Mouse (Mus musculus) forebrain, embryonic 11.5 days (tissue): Measurements from ENCODE around the gene Hmgb2. TPM values are rescaled to one million over a fixed set of nuclear protein-coding genes. Genes with fewer than 3 reads are reported as not detected.
A peak's percentile ranks its signal among the peaks of the same experiment; 100 is the strongest.

Experiments used
- ATAC-seq: fragments of 200-750 bp; cut with Nextera tagmentation; replicated peaks from 2 replicates; pipeline ENCODE4 v1.8.0; 2017; ENCODE audit warnings: moderate TSS enrichment; ENCODE audit not compliant: low FRiP score
- DNase-seq: peaks from one replicate; pipeline ENCODE4 v3.0.0-alpha.2; 2017; ENCODE audit warnings: low spot score
- H3K27ac ChIP-seq: fragments of 300-500 bp; sonication (generic); 2 replicates; pipeline ENCODE4 v1.5.1; 2014; ENCODE audit warnings: low read depth, low read length
- H3K27me3 ChIP-seq: fragments of 300-500 bp; sonication (generic); 2 replicates; pipeline ENCODE4 v1.6.1; 2014; ENCODE audit warnings: mild to moderate bottlenecking, low read length, mixed read lengths; ENCODE audit not compliant: control insufficient read depth, insufficient read depth
- H3K36me3 ChIP-seq: fragments of 300-500 bp; sonication (generic); 2 replicates; pipeline ENCODE4 v1.6.1; 2014; ENCODE audit warnings: mild to moderate bottlenecking, low read length, moderate library complexity, mixed read lengths; ENCODE audit not compliant: control insufficient read depth, insufficient read depth
- H3K4me1 ChIP-seq: fragments of 300-500 bp; sonication (generic); replicated peaks from 2 replicates; pipeline ENCODE4 v1.6.1; 2014; ENCODE audit warnings: low read length, mixed read lengths; ENCODE audit not compliant: control insufficient read depth, insufficient read depth
- H3K4me2 ChIP-seq: fragments of 300-500 bp; sonication (generic); 2 replicates; pipeline ENCODE4 v1.6.1; 2014; ENCODE audit warnings: low read depth, mild to moderate bottlenecking, low read length, moderate library complexity, mixed read lengths; ENCODE audit not compliant: severe bottlenecking
- H3K4me3 ChIP-seq: fragments of 300-500 bp; sonication (generic); 2 replicates; pipeline ENCODE4 v1.5.1; 2014; ENCODE audit warnings: low read depth, low read length
- H3K9ac ChIP-seq: fragments of 300-500 bp; sonication (generic); 2 replicates; pipeline ENCODE4 v1.6.1; 2014; ENCODE audit warnings: low read length
- H3K9me3 ChIP-seq: fragments of 300-500 bp; sonication (generic); 2 replicates; pipeline ENCODE4 v1.6.1; 2016; ENCODE audit warnings: low read length, mixed read lengths; ENCODE audit not compliant: control insufficient read depth
- WGBS: fragments of 180-500 bp; shearing (Covaris S2); extraction: QIAGEN DNeasy Blood & Tissue Kit; methylation state at CpG from one replicate; pipeline ENCODE4 v1.1.7; 2014; 5-methylcytosine and 5-hydroxymethylcytosine counted together
- polyA plus RNA-seq: library from polyadenylated mRNA; unstranded; fragments of >200 nt; fragmentation: Nextera tagmentation; extraction: Ambion mirVana; gene quantifications from 2 replicates; pipeline ENCODE4 v1.2.1, GENCODE M21; 2014

Hmgb2 gene
- polyA plus RNA-seq, 1 experiment from 2014 or later, result 749 TPM

DNA sequence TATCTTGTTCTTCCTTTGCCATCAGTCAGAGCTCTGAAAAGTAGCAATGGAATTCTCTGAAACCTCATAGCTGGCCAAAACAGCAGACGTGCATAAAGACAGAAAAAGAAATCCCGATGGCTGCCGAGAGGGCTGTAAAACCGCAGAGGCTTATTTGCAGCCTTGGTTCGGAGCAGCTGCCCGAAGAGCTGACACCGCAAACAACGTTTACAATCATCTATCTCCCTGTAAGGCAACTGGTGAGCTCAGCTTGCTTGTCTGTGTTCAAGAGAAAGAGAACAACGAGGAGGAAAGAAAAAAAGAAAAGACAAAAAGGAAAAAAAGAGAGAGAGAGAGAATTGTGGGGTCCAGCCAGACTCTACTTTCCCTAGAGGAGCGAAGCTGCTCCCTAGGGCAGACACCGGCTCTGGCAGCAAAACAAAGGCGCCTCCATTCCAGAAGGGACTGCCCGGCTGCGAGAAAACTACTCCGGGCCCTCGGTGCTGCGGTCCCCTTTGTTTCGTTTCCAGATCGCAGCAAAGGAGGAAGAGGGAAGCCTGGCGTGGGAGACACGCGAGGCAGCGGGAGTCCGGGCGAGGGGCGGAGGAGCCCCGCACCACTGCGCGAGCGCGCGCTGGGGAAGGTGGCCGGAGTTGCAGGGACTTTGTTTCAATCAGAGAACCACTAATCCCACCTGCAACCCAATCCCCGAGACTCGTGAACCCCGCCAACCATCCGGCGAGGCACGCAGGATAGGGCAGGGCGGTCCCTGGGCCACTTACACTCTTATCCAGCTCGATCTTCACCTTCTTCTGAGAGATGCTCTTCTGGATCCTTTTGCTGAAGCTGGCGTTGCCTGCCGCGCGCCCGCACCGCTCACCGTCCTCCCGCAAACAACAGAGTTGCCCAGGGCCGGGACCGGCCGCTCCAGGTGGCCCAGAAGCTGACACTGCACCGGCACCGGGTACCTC is 24.9 kb upstream of the Hmgb2 start:
- H3K4me3 ChIP-seq, result peak overlapping the region; percentile 93
- H3K36me3 ChIP-seq, result peaks cover 4% of the 10 kb centered on the region
- H3K9me3 ChIP-seq, result no peaks in the 10 kb centered on the region
- WGBS, result under 1% methylated on average over 54 of the region's 54 CpGs
- no peaks in the 10 kb centered on the region for H3K27me3 ChIP-seq
- H3K4me1 ChIP-seq, result no peaks in the 10 kb centered on the region
- peak overlapping the region; percentile 92 for H3K27ac ChIP-seq
- H3K9ac ChIP-seq, result peak overlapping the region; percentile 92
- DNase-seq, result peak; percentile 84
- ATAC-seq, result peak; percentile 69
- H3K4me2 ChIP-seq, result peak overlapping the region; percentile 54

DNA sequence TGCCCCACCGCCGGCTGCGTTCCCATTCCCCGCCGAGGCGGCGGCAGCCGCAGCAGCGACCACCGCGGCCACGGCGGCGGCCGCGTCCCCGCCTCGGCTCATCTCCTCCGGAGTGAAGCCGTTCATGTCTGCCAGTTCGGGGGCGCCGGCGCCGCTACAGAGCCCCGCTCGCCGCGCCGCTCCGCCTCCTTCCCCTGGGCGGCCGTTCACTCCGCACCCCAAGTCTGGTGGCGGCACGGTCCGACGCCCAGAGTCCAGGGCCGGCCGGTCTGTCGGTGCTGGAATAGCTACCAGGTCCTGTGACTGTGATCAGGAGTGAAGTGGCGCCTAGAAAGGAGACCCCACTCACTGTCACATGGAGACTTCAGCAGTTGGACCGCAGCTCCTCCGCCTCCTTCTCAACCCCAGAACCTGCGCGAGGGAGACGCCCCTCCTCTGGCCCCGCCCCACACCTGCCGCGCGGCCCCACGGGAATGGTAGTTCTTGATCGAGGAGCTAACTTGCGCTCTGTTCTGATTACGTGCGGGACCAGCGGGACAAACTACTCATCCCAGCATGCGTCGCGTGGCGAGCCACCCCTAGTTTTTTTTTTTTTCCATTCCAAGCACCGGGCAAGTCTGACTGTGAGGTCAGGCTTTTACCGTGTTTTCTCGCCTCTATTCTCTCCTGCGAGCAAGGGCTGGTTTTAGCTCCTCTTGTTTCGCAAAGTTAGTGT is 24.1 kb upstream of the Hmgb2 start, which contains the start of gene Sap30:
Sap30 (minus strand) TSS at position 420 of the 715 bp plus-strand sequence.
- WGBS, result 1% methylated on average over 64 of the region's 66 CpGs
- H3K4me3 ChIP-seq, result peak within 1 kb of the TSS; percentile 93

DNA sequence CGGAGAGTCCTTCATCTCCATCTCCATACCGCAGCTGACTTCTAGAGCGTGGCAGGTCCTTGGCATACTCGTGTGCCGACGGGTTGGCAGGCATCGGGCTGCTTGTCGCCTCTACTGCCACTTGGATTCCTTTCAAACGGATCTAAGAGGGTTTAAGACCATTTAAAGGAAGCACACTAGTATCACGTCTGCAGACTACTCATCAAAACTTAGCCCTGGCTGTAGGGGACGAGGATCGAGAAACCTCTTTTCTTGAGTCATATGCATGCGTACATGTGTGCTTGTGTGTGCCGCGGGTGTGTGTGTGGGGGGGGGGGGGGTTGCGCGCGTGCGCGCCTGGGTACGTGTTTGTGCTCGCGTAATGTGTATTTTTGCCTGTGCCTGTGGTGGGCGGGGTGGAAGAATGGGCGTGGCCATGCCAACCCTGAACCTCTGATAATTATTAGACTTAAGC is 23.4 kb upstream of the Hmgb2 start:
- Histone ChIP-seq H3K4me2 (peak overlapping the region; percentile 81), H3K36me3 (no peaks in the 10 kb centered on the region), H3K27me3 (no peaks in the 10 kb centered on the region), H3K4me3 (peak overlapping the region; percentile 93), H3K9ac (peak overlapping the region; percentile 72), H3K27ac (peak overlapping the region; percentile 70), H3K9me3 (no peaks in the 10 kb centered on the region), H3K4me1 (no peaks in the 10 kb centered on the region)
- DNase-seq (peak; percentile 90), ATAC-seq (peak; percentile 65)
- under 1% methylated on average over 25 of the region's 25 CpGs for WGBS

More for the DNA sequence above, 24.1 kb upstream of the Hmgb2 start, which contains the start of gene Sap30:
- H3K9ac ChIP-seq, result peak within 1 kb of the TSS; percentile 92
- peak within 1 kb of the TSS; percentile 92 for H3K27ac ChIP-seq
- DNase-seq, result peak; percentile 99
- ATAC-seq, result peak; percentile 96
- H3K36me3 ChIP-seq, result no peaks in the 10 kb centered on the region
- peak within 1 kb of the TSS; percentile 81 for H3K4me2 ChIP-seq
- H3K27me3 ChIP-seq, result no peaks in the 10 kb centered on the region
- H3K9me3 ChIP-seq, result no peaks in the 10 kb centered on the region
- H3K4me1 ChIP-seq, result no peaks in the 10 kb centered on the region

DNA sequence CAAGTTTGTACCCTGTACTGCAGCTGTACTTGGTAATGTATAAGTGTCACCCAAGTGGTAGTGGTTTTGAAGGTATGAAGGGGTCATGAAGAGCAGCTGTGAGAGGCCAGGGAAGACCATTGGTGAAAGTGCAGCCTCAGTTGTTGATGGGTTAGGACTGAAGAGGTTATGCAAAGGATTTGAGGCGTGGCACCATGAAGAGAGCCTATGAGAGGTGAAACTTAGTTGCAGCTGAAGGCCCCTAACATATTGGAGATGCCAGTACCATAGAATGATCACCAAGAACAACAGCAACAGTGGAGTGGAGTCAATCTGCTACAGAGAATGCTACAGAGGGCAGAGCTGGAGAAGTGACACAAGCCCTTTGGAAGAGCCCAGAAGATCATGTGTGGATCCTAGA is 22.3 kb upstream of the Hmgb2 start:
- ATAC-seq, result no peak
- Histone ChIP-seq H3K27ac (no peak overlapping the region), H3K9ac (no peak overlapping the region), H3K4me1 (no peaks in the 10 kb centered on the region), H3K9me3 (no peaks in the 10 kb centered on the region), H3K27me3 (no peaks in the 10 kb centered on the region), H3K4me3 (no peak overlapping the region), H3K4me2 (no peak overlapping the region), H3K36me3 (no peaks in the 10 kb centered on the region)
- no peak for DNase-seq
- 97% methylated on average over 1 of the region's 1 CpGs for WGBS

DNA sequence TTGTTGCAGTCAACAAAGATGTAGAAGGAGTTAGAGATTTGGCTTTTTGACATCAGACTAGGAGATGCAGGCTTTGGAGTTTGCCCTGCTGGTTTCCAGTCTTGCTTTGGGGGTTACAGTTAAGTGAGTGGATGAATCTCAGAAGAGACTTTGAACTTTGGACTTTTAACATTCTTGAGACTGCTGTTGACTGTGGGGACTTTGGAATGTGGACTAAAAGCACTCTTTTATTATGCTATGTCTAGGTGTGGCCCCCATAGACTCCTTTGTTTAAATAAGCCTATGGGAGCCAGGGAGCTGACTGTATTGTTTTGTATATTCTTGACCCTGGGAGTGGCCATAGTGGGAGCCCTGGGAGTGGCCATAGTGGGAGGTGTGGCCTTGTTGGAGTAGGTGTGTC is 21.8 kb upstream of the Hmgb2 start:
- no peak overlapping the region for H3K4me2 ChIP-seq
- H3K27ac ChIP-seq, result no peak overlapping the region
- no peaks in the 10 kb centered on the region for H3K4me1 ChIP-seq
- H3K9ac ChIP-seq, result no peak overlapping the region
- H3K9me3 ChIP-seq, result no peaks in the 10 kb centered on the region
- DNase-seq (no peak), ATAC-seq (no peak)
- no peaks in the 10 kb centered on the region for H3K36me3 ChIP-seq
- H3K4me3 ChIP-seq, result no peak overlapping the region
- H3K27me3 ChIP-seq, result no peaks in the 10 kb centered on the region

DNA sequence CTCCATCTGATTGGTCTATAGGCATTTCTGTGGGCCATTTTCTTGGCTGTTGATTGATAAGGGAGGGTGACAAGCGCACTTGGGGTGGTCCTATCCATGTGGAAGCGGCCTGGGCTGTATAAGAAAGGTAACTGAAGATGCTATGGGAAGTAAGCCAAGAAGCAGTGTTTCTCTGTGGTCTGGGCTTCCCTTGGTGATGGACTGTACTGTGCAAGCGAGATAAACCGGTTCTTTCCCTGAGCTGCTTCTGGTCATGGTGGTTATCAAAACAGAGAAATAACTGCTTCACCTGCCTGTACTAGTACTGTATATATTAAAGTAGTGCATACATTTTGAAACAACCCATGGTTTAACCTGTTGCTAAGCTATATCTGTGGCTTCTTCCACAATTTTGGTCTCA is 19.8 kb upstream of the Hmgb2 start:
- H3K4me1 ChIP-seq, result no peaks in the 10 kb centered on the region
- DNase-seq, result no peak
- no peak overlapping the region for H3K27ac ChIP-seq
- no peaks in the 10 kb centered on the region for H3K27me3 ChIP-seq
- no peak for ATAC-seq
- WGBS, result 97% methylated on average over 4 of the region's 4 CpGs
- no peaks in the 10 kb centered on the region for H3K36me3 ChIP-seq
- H3K4me3 ChIP-seq, result no peak overlapping the region
- no peak overlapping the region for H3K4me2 ChIP-seq
- H3K9ac ChIP-seq, result no peak overlapping the region
- no peaks in the 10 kb centered on the region for H3K9me3 ChIP-seq

DNA sequence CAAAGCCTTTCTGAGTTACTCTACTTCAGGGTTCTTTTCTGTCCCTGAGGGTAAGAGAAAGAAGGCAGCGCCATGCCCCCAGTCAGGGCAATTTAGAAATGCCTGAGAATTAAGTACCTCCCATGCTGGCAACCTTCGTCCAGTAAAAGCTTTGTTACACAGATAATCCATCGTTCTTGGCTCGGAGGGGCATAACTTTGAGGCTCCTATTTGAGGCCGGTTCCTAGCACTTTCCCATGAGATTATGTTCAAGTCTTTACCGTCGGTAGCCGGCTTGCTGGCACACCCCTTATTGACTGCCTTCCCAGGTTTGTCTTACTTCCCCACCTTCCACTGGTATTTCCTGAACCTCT is 13.2 kb upstream of the Hmgb2 start:
- Histone ChIP-seq H3K27ac (no peak overlapping the region; the same call in 1 of the 2 replicates), H3K4me1 (peaks cover 4% of the 10 kb centered on the region; the same call in 1 of the 2 replicates), H3K36me3 (no peaks in the 10 kb centered on the region), H3K9ac (no peak overlapping the region), H3K4me2 (no peak overlapping the region), H3K27me3 (no peaks in the 10 kb centered on the region), H3K4me3 (no peak overlapping the region), H3K9me3 (no peaks in the 10 kb centered on the region)
- DNase-seq (no peak), ATAC-seq (peak; percentile 13; the same call in 1 of the 2 replicates)
- WGBS, result 59% methylated on average over 8 of the region's 8 CpGs

DNA sequence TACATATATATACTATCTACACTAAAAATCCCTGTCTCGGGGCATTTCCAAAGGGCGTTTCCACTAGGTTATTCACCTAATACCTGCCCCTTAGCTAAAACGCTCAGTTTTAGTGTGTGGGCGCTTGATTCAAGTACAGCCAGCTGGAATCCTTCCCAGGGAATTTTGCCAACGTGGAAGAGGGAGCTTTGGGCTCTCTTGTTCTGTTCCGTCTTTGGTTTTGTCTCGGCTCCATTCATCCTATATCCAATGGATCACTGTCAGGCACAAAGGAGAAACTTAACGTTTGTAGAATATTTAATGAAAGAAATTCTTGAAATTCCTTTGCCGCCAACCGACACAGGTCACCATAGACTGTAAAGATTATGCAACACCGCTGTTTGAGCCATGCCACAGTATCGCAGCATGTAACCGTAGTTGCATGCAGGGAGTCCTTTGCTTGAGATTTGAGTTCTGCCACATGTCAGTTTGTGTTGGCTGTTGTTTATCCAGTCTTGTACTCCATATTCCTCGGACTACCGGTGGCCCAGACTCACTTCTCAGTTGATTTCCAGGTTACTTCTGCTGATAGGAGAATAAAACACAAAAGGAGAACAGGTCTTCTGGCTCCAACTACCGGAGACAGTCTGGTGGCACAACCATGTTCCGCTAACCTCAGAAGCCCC is 12.7 kb upstream of the Hmgb2 start:
- 60% methylated on average over 17 of the region's 17 CpGs for WGBS
- Histone ChIP-seq H3K27me3 (no peaks in the 10 kb centered on the region), H3K4me1 (peaks cover 4% of the 10 kb centered on the region; the same call in 1 of the 2 replicates), H3K4me2 (no peak overlapping the region), H3K9ac (no peak overlapping the region), H3K9me3 (no peaks in the 10 kb centered on the region), H3K4me3 (no peak overlapping the region), H3K36me3 (no peaks in the 10 kb centered on the region), H3K27ac (no peak overlapping the region; the same call in 1 of the 2 replicates)
- ATAC-seq (peak; percentile 45), DNase-seq (no peak)
